15 mouse cellular contexts compared by ENCODE assay signal in genomic region chr17:71242666-71243065, GRCm38 (mm10).
"Had no signal": no experiment of that assay in that cellular context is flagged by ENCODE, and none has a peak within 500 bp of the region (broad histone marks: within the 10 kb centered on the region; RNA-seq: fewer than 3 reads in every experiment).

No protein-coding gene starts in this region.

- H3K27me3 ChIP-seq: neural tube, embryonic 15.5 days; stomach, embryonic 15.5 days had no signal

- DNase-seq: retina, postnatal 1 day; right cerebral cortex, adult 18-20 months; right cerebral cortex, postnatal 14 days; right cerebral cortex, postnatal 25 days; right cerebral cortex, postnatal 4 days; spleen, adult 18-20 months; thymus, adult 18-20 months; thymus, adult 2 months; thymus, postnatal 14 days; thymus, postnatal 25 days; thymus, postnatal 36 days; thymus, postnatal 4 days had no signal

- H3K9me3 ChIP-seq: neural tube, embryonic 15.5 days; stomach, embryonic 15.5 days had no signal

- H3K4me2 ChIP-seq: neural tube, embryonic 15.5 days; stomach, embryonic 15.5 days had no signal

- H3K4me3 ChIP-seq: neural tube, embryonic 15.5 days; stomach, embryonic 15.5 days had no signal

- H3K27ac ChIP-seq: neural tube, embryonic 15.5 days; stomach, embryonic 15.5 days; stomach, postnatal 0 days had no signal

- H3K4me1 ChIP-seq: neural tube, embryonic 15.5 days; stomach, embryonic 15.5 days had no signal

- H3K9ac ChIP-seq: neural tube, embryonic 15.5 days; stomach, embryonic 15.5 days had no signal
